Mouse (Mus musculus) bone marrow macrophage, adult 2 months (primary cell): Measurements from ENCODE around the gene Slc39a10. TPM values are rescaled to one million over a fixed set of nuclear protein-coding genes. Genes with fewer than 3 reads are reported as not detected.

Experiments
- H3K27ac ChIP-seq: 2 replicates; pipeline ENCODE4 v1.5.1; 2012; ENCODE audit warnings: low read depth, low read length; ENCODE audit not compliant: insufficient read depth
- H3K4me1 ChIP-seq: 2 replicates; pipeline ENCODE4 v1.6.1; 2012; ENCODE audit warnings: low read length; ENCODE audit not compliant: control insufficient read depth, insufficient read depth
- H3K4me3 ChIP-seq: 2 replicates; pipeline ENCODE4 v1.5.1; 2012; ENCODE audit warnings: mild to moderate bottlenecking, low read length, moderate library complexity; ENCODE audit not compliant: insufficient read depth
- CTCF ChIP-seq: IDR thresholded peaks from 2 replicates; pipeline ENCODE4 v1.5.1; 2012; ENCODE audit warnings: low read depth, mild to moderate bottlenecking, low read length, moderate library complexity
- POLR2A ChIP-seq: IDR thresholded peaks from 2 replicates; pipeline ENCODE4 v1.6.1; 2012; ENCODE audit warnings: mild to moderate bottlenecking, low read depth, low read length, borderline replicate concordance
- polyA plus RNA-seq: library from polyadenylated mRNA; stranded (reverse); fragments of >200 nt; gene quantifications from 2 replicates; pipeline ENCODE4 v1.2.4, GENCODE M21; 2012; ENCODE audit not compliant: missing spikeins, insufficient read depth, insufficient read length

The Slc39a10 gene
- polyA plus RNA-seq, 1 experiment, result 15.4 TPM

- H3K4me1 ChIP-seq, result peaks cover 29% of the 10 kb centered on the region
- H3K4me3 ChIP-seq, result no peak overlapping the region
- TF ChIP-seq POLR2A (no peak), CTCF (no peak)
- H3K27ac ChIP-seq, result no peak overlapping the region
Measured at GRCm38 (mm10) chr1:46910154-46910553, 17.5 kb upstream of the Slc39a10 start.

- Histone ChIP-seq H3K4me1 (peaks cover 39% of the 10 kb centered on the region), H3K4me3 (no peak overlapping the region), H3K27ac (peak overlapping the region; percentile 78)
- TF ChIP-seq CTCF (no peak), POLR2A (no peak)
Measured at GRCm38 (mm10) chr1:46905706-46906105, 13.1 kb upstream of the Slc39a10 start.

- Histone ChIP-seq H3K27ac (no peak overlapping the region), H3K4me3 (no peak overlapping the region), H3K4me1 (peaks cover 23% of the 10 kb centered on the region)
- TF ChIP-seq POLR2A (no peak), CTCF (no peak)
Measured at GRCm38 (mm10) chr1:46902102-46902683, 9.5 kb upstream of the Slc39a10 start.

GRCm38 (mm10) chr1:46894281-46894842 lies 1.7 kb upstream of the Slc39a10 start:
- TF ChIP-seq POLR2A, result no peak
- no peak for TF ChIP-seq CTCF

GRCm38 (mm10) chr1:46888726-46889125 lies 3.9 kb downstream of the Slc39a10 start:
- Histone ChIP-seq H3K27ac (no peak overlapping the region), H3K4me3 (no peak overlapping the region), H3K4me1 (peaks cover 7% of the 10 kb centered on the region)
- TF ChIP-seq CTCF (no peak), POLR2A (no peak)

More at GRCm38 (mm10) chr1:46894281-46894842, 1.7 kb upstream of the Slc39a10 start:
- Histone ChIP-seq H3K4me1 (peaks cover 12% of the 10 kb centered on the region), H3K27ac (peak overlapping the region; percentile 66), H3K4me3 (peak overlapping the region; percentile 32; the same call in 1 of the 2 replicates)

- no peak for TF ChIP-seq CTCF
- no peak for TF ChIP-seq POLR2A
- H3K27ac ChIP-seq, result no peak overlapping the region
- no peak overlapping the region for H3K4me3 ChIP-seq
- peaks cover 7% of the 10 kb centered on the region; the same call in 1 of the 2 replicates for H3K4me1 ChIP-seq
Measured at GRCm38 (mm10) chr1:46888324-46888723, 4.3 kb downstream of the Slc39a10 start.

GRCm38 (mm10) chr1:46887908-46888307 lies 4.7 kb downstream of the Slc39a10 start:
- Histone ChIP-seq H3K4me3 (no peak overlapping the region), H3K27ac (no peak overlapping the region), H3K4me1 (peaks cover 7% of the 10 kb centered on the region; the same call in 1 of the 2 replicates)
- TF ChIP-seq POLR2A, result no peak
- TF ChIP-seq CTCF, result no peak

GRCm38 (mm10) chr1:46886091-46886490 lies 6.6 kb downstream of the Slc39a10 start:
- H3K27ac ChIP-seq, result no peak overlapping the region
- H3K4me3 ChIP-seq, result no peak overlapping the region
- H3K4me1 ChIP-seq, result peaks cover 4% of the 10 kb centered on the region; the same call in 1 of the 2 replicates

GRCm38 (mm10) chr1:46885231-46885630 lies 7.4 kb downstream of the Slc39a10 start:
- peaks cover 4% of the 10 kb centered on the region; the same call in 1 of the 2 replicates for H3K4me1 ChIP-seq
- no peak for TF ChIP-seq CTCF
- no peak for TF ChIP-seq POLR2A
- H3K4me3 ChIP-seq, result no peak overlapping the region
- H3K27ac ChIP-seq, result no peak overlapping the region

More at GRCm38 (mm10) chr1:46886091-46886490, 6.6 kb downstream of the Slc39a10 start:
- TF ChIP-seq POLR2A, result no peak
- TF ChIP-seq CTCF, result no peak

GRCm38 (mm10) chr1:46879951-46880350 lies 12.7 kb downstream of the Slc39a10 start:
- no peak for TF ChIP-seq POLR2A
- TF ChIP-seq CTCF, result no peak
- Histone ChIP-seq H3K4me1 (peaks cover 3% of the 10 kb centered on the region; the same call in 1 of the 2 replicates), H3K27ac (no peak overlapping the region)

GRCm38 (mm10) chr1:46873770-46874169 lies 18.9 kb downstream of the Slc39a10 start:
- H3K4me3 ChIP-seq, result peak overlapping the region; percentile 11; the same call in 1 of the 2 replicates
- no peak for TF ChIP-seq POLR2A
- TF ChIP-seq CTCF, result no peak
- H3K27ac ChIP-seq, result peak overlapping the region; percentile 88

More at GRCm38 (mm10) chr1:46879951-46880350, 12.7 kb downstream of the Slc39a10 start:
- H3K4me3 ChIP-seq, result no peak overlapping the region

More at GRCm38 (mm10) chr1:46873770-46874169, 18.9 kb downstream of the Slc39a10 start:
- H3K4me1 ChIP-seq, result peaks cover 26% of the 10 kb centered on the region
